Mouse (Mus musculus) E14TG2a.4 (cell line): ENCODE measurements around the gene Srpr.

Source experiments
- CTCF ChIP-seq: conservative IDR thresholded peaks from 2 replicates; pipeline ENCODE4 v1.5.1; 2014; ENCODE audit warnings: low read length
- NANOG ChIP-seq: IDR thresholded peaks from 2 replicates; pipeline ENCODE4 v1.6.1; 2014; ENCODE audit warnings: borderline replicate concordance, low read length, mixed read lengths

- no peak for TF ChIP-seq CTCF
- no peak for TF ChIP-seq NANOG
These were observed 67.4 kb downstream of the Srpr start, which contains the start of the genes Fam118b and Rpusd4 for GRCm38 (mm10) chr9:35267146-35267975.
